Mouse (Mus musculus): Measurements from ENCODE around the gene Pdcd11. TPM values are rescaled to one million over a fixed set of nuclear protein-coding genes. Genes with fewer than 3 reads are reported as not detected.

Pdcd11 gene
- polyA plus RNA-seq, 1 experiment, result 16.6 TPM

GRCm38 (mm10) chr19:47144154-47144553 is 53.6 kb downstream of the Pdcd11 start, which contains the start of gene Calhm1:
Gene Calhm1 (minus strand): TSS chr19:47144254.
- H3K27ac ChIP-seq (ENCODE audit: insufficient read depth, low read length), result no peak within 1 kb of the TSS
- no peaks in the 10 kb centered on the region for H3K27me3 ChIP-seq (ENCODE audit: control insufficient read depth, insufficient read depth, low read length)
- no peak within 1 kb of the TSS for H3K4me3 ChIP-seq (replicated peaks; ENCODE audit: insufficient read depth, low read depth, low read length)
- no peak for DNase-seq
- no peaks in the 10 kb centered on the region for H3K4me1 ChIP-seq (ENCODE audit: control insufficient read depth, insufficient read depth, low read length)
- no peak for TF ChIP-seq POLR2A (IDR thresholded peaks at IDR 0.05; ENCODE audit: borderline replicate concordance, insufficient read depth, low read length)
- no peak for TF ChIP-seq CTCF (IDR thresholded peaks at IDR 0.05; ENCODE audit: borderline replicate concordance, insufficient read depth, low read depth, low read length)
- WGBS, result 97% methylated on average over 6 of the region's 6 CpGs

GRCm38 (mm10) chr19:47148267-47148847 is 57.8 kb downstream of the Pdcd11 start:
- no peaks in the 10 kb centered on the region for H3K27me3 ChIP-seq (ENCODE audit: control insufficient read depth, insufficient read depth, low read length)
- H3K4me1 ChIP-seq (ENCODE audit: control insufficient read depth, insufficient read depth, low read length), result 0 out of 2 replicates have a peak, but pooled peaks cover 4% of the 10 kb centered on the region
- 84% methylated on average over 5 of the region's 5 CpGs for WGBS
- no peak overlapping the region for H3K27ac ChIP-seq (ENCODE audit: insufficient read depth, low read length)
- TF ChIP-seq CTCF (IDR thresholded peaks at IDR 0.05; ENCODE audit: borderline replicate concordance, insufficient read depth, low read depth, low read length) (no peak), POLR2A (IDR thresholded peaks at IDR 0.05; ENCODE audit: borderline replicate concordance, insufficient read depth, low read length) (no peak)
- DNase-seq, result no peak
- H3K4me3 ChIP-seq (replicated peaks; ENCODE audit: insufficient read depth, low read depth, low read length), result no peak overlapping the region

GRCm38 (mm10) chr19:47149854-47150253 is 59.3 kb downstream of the Pdcd11 start:
- 76% methylated on average over 4 of the region's 4 CpGs for WGBS
- TF ChIP-seq POLR2A (IDR thresholded peaks at IDR 0.05; ENCODE audit: borderline replicate concordance, insufficient read depth, low read length), result no peak
- no peak for TF ChIP-seq CTCF (IDR thresholded peaks at IDR 0.05; ENCODE audit: borderline replicate concordance, insufficient read depth, low read depth, low read length)
- no peak overlapping the region for H3K27ac ChIP-seq (ENCODE audit: insufficient read depth, low read length)
- no peak for DNase-seq
- H3K4me3 ChIP-seq (replicated peaks; ENCODE audit: insufficient read depth, low read depth, low read length), result no peak overlapping the region
- H3K4me1 ChIP-seq (ENCODE audit: control insufficient read depth, insufficient read depth, low read length), result 0 out of 2 replicates have a peak, but pooled peaks cover 4% of the 10 kb centered on the region
- H3K27me3 ChIP-seq (ENCODE audit: control insufficient read depth, insufficient read depth, low read length), result no peaks in the 10 kb centered on the region

- no peaks in the 10 kb centered on the region for H3K27me3 ChIP-seq (ENCODE audit: control insufficient read depth, insufficient read depth, low read length)
- TF ChIP-seq CTCF (IDR thresholded peaks at IDR 0.05; ENCODE audit: borderline replicate concordance, insufficient read depth, low read depth, low read length), result no peak
- TF ChIP-seq POLR2A (IDR thresholded peaks at IDR 0.05; ENCODE audit: borderline replicate concordance, insufficient read depth, low read length), result no peak
- 20% methylated on average over 32 of the region's 32 CpGs for WGBS
- H3K27ac ChIP-seq (ENCODE audit: insufficient read depth, low read length), result no peak overlapping the region
- peak overlapping the region; percentile 53 for H3K4me3 ChIP-seq (replicated peaks; ENCODE audit: insufficient read depth, low read depth, low read length)
- peak; percentile 54 to 58 for DNase-seq
- H3K4me1 ChIP-seq (ENCODE audit: control insufficient read depth, insufficient read depth, low read length), result 0 out of 2 replicates have a peak, but pooled peaks cover 4% of the 10 kb centered on the region
Observed at GRCm38 (mm10) chr19:47151332-47152061, 60.9 kb downstream of the Pdcd11 start.

GRCm38 (mm10) chr19:47152062-47152369 is 61.4 kb downstream of the Pdcd11 start:
- no peak for DNase-seq
- Histone ChIP-seq H3K27ac (ENCODE audit: insufficient read depth, low read length) (no peak overlapping the region), H3K4me1 (ENCODE audit: control insufficient read depth, insufficient read depth, low read length) (0 out of 2 replicates have a peak, but pooled peaks cover 4% of the 10 kb centered on the region), H3K27me3 (ENCODE audit: control insufficient read depth, insufficient read depth, low read length) (no peaks in the 10 kb centered on the region), H3K4me3 (replicated peaks; ENCODE audit: insufficient read depth, low read depth, low read length) (peak overlapping the region; percentile 53)
- TF ChIP-seq CTCF (IDR thresholded peaks at IDR 0.05; ENCODE audit: borderline replicate concordance, insufficient read depth, low read depth, low read length) (no peak), POLR2A (IDR thresholded peaks at IDR 0.05; ENCODE audit: borderline replicate concordance, insufficient read depth, low read length) (no peak)
- WGBS, result 67% methylated on average over 12 of the region's 12 CpGs

- WGBS, result 95% methylated on average over 7 of the region's 7 CpGs
- no peak for DNase-seq
- Histone ChIP-seq H3K4me3 (replicated peaks; ENCODE audit: insufficient read depth, low read depth, low read length) (no peak overlapping the region), H3K27me3 (ENCODE audit: control insufficient read depth, insufficient read depth, low read length) (no peaks in the 10 kb centered on the region), H3K27ac (ENCODE audit: insufficient read depth, low read length) (no peak overlapping the region), H3K4me1 (ENCODE audit: control insufficient read depth, insufficient read depth, low read length) (0 out of 2 replicates have a peak, but pooled peaks cover 4% of the 10 kb centered on the region)
- TF ChIP-seq POLR2A (IDR thresholded peaks at IDR 0.05; ENCODE audit: borderline replicate concordance, insufficient read depth, low read length) (no peak), CTCF (IDR thresholded peaks at IDR 0.05; ENCODE audit: borderline replicate concordance, insufficient read depth, low read depth, low read length) (no peak)
Observed at GRCm38 (mm10) chr19:47153767-47154166, 63.2 kb downstream of the Pdcd11 start.

- WGBS, result 74% methylated on average over 11 of the region's 11 CpGs
- DNase-seq, result no peak
- TF ChIP-seq CTCF (IDR thresholded peaks at IDR 0.05; ENCODE audit: borderline replicate concordance, insufficient read depth, low read depth, low read length) (no peak), POLR2A (IDR thresholded peaks at IDR 0.05; ENCODE audit: borderline replicate concordance, insufficient read depth, low read length) (no peak)
- H3K27ac ChIP-seq (ENCODE audit: insufficient read depth, low read length), result no peak within 1 kb of the TSS
- no peaks in the 10 kb centered on the region for H3K27me3 ChIP-seq (ENCODE audit: control insufficient read depth, insufficient read depth, low read length)
- H3K4me1 ChIP-seq (ENCODE audit: control insufficient read depth, insufficient read depth, low read length), result no peaks in the 10 kb centered on the region; the same call in 1 of the 2 replicates
- no peak within 1 kb of the TSS for H3K4me3 ChIP-seq (replicated peaks; ENCODE audit: insufficient read depth, low read depth, low read length)
Observed at GRCm38 (mm10) chr19:47157664-47158063, 67.1 kb downstream of the Pdcd11 start, which contains the start of gene Calhm3. Gene Calhm3 (minus strand): TSS chr19:47157764.

- no peaks in the 10 kb centered on the region; the same call in 1 of the 2 replicates for H3K4me1 ChIP-seq (ENCODE audit: control insufficient read depth, insufficient read depth, low read length)
- H3K4me3 ChIP-seq (replicated peaks; ENCODE audit: insufficient read depth, low read depth, low read length), result no peak overlapping the region
- no peak for DNase-seq
- no peak for TF ChIP-seq POLR2A (IDR thresholded peaks at IDR 0.05; ENCODE audit: borderline replicate concordance, insufficient read depth, low read length)
- TF ChIP-seq CTCF (IDR thresholded peaks at IDR 0.05; ENCODE audit: borderline replicate concordance, insufficient read depth, low read depth, low read length), result no peak
- 67% methylated on average over 4 of the region's 4 CpGs for WGBS
- H3K27me3 ChIP-seq (ENCODE audit: control insufficient read depth, insufficient read depth, low read length), result no peaks in the 10 kb centered on the region
- no peak overlapping the region for H3K27ac ChIP-seq (ENCODE audit: insufficient read depth, low read length)
Observed at GRCm38 (mm10) chr19:47161669-47162068, 71.1 kb downstream of the Pdcd11 start.

Data from cerebellum, adult 2 months (tissue).